Mouse (Mus musculus) testis, adult 2 months (tissue): ENCODE measurements around the gene Senp2.

Experiments
- CTCF ChIP-seq: fragments of 200-500 bp; IDR thresholded peaks from 2 replicates; pipeline ENCODE4 v1.5.1; 2012; ENCODE audit warnings: low read depth, mild to moderate bottlenecking, inconsistent platforms, low read length, moderate library complexity; ENCODE audit not compliant: control insufficient read depth, insufficient read depth, insufficient replicate concordance
- POLR2A ChIP-seq: fragments of 200-500 bp; IDR thresholded peaks from 2 replicates; pipeline ENCODE4 v1.6.1; 2012; ENCODE audit warnings: low read depth, mild to moderate bottlenecking, inconsistent platforms, low read length, moderate library complexity; ENCODE audit not compliant: control insufficient read depth

DNA sequence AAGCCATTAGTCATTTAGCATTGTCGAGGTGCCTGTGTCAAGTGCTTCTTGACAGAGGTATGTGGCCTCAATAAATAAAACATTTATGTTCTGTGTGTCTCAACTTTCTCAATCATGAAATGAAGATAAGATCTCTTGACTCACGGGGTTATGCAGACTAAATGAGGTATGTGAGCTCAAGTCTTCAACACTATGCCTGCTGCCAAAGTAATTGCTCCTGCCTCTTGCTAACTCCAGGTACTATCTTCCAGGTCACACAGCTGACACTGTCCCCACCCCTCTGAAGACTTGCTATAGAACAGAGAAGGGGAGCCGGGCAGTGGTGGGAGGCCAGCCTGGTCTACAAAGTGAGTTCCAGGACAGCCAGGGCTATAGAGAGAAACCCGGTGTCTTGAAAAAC, 12.9 kb upstream of the Senp2 start:
- TF ChIP-seq POLR2A (no peak), CTCF (no peak)
